Mouse (Mus musculus): Measurements from ENCODE around the gene Mb21d2.

DNA sequence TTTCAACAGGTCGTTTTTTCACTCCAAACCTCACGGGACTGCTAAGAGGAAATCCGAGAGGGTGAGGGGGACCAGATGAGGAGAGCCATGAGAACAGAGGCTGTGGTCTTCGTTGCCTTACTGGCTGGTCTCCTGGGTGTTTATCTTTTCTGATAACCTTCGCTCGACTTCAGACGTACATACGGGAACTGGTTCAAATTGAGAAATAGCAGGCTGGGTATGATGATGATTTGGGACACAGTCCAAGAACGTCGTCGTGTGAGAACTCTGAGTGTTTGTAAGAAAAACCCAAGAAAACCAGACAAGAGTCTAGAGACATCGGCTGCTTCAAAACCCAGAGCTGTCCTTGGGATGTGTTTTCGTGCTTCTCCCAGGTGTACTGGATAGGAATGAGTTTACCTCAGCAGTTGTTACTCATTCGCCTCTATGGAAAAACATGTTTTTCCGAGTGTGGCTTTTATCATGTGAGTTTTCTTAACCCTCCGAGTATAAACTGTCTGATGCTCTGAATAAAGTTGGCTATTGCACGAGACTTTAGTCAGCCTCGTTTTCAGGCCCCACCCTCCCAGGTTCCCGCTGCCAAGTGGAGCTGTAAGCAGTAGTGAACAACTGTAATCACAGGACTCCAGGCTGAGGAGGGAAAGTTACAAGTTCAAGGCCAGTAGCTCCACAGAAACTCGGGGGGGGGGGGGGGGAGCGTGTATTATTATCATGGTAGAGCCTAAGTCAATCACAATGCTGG lies 46.6 kb downstream of the Mb21d2 start:
- TF ChIP-seq TAL1 (IDR thresholded peaks at IDR 0.05; ENCODE audit: low read length) = no peak
- no peak for TF ChIP-seq GATA1 (IDR thresholded peaks at IDR 0.05; ENCODE audit: low read length)
